Mouse (Mus musculus): ENCODE data around the gene Duox1.
A peak's percentile ranks its signal among the peaks of the same experiment; 100 is the strongest.

The Duox1 gene

GRCm38 (mm10) chr2:122315372-122315771 is at the start of gene Duox1:
Gene Duox1 (plus strand): TSS chr2:122315672.
- DNase-seq (ENCODE audit: low spot score in 2 of 2), result no peak

GRCm38 (mm10) chr2:122266407-122267193 is 48.9 kb upstream of the Duox1 start:
- no peak for DNase-seq (ENCODE audit: low spot score in 2 of 2)

GRCm38 (mm10) chr2:122278769-122279168 is 36.7 kb upstream of the Duox1 start:
- no peak for DNase-seq (ENCODE audit: low spot score in 2 of 2)

GRCm38 (mm10) chr2:122284091-122284490 is 31.4 kb upstream of the Duox1 start:
- no peak for DNase-seq (ENCODE audit: low spot score in 2 of 2)

GRCm38 (mm10) chr2:122286137-122286536 is 29.3 kb upstream of the Duox1 start:
- DNase-seq (ENCODE audit: low spot score in 2 of 2), result no peak

- DNase-seq (ENCODE audit: low spot score in 2 of 2), result no peak
These were observed 20.6 kb upstream of the Duox1 start for GRCm38 (mm10) chr2:122294916-122295315.

GRCm38 (mm10) chr2:122297271-122298095 is 18.0 kb upstream of the Duox1 start:
- DNase-seq (ENCODE audit: low spot score in 2 of 2), result no peak

- DNase-seq (ENCODE audit: low spot score in 2 of 2), result no peak
These were observed 17.4 kb upstream of the Duox1 start, which contains the start of gene Duox2 for GRCm38 (mm10) chr2:122298096-122298499. Gene Duox2 (minus strand): TSS chr2:122298449.

GRCm38 (mm10) chr2:122298596-122299490 is 16.6 kb upstream of the Duox1 start, which contains the start of gene Duoxa2:
Gene Duoxa2 (plus strand): TSS chr2:122298900.
- DNase-seq (ENCODE audit: low spot score in 2 of 2), result no peak

- DNase-seq (ENCODE audit: low spot score in 2 of 2), result no peak
These were observed 15.4 kb upstream of the Duox1 start for GRCm38 (mm10) chr2:122299911-122300655.

GRCm38 (mm10) chr2:122300656-122301020 is 14.8 kb upstream of the Duox1 start:
- DNase-seq (ENCODE audit: low spot score in 2 of 2), result no peak

GRCm38 (mm10) chr2:122301081-122301920 is 14.2 kb upstream of the Duox1 start:
- DNase-seq (ENCODE audit: low spot score in 2 of 2), result peak in 1 of 2 experiments; percentile 22

GRCm38 (mm10) chr2:122301921-122302573 is 13.4 kb upstream of the Duox1 start:
- DNase-seq (ENCODE audit: low spot score in 2 of 2), result no peak

- peak; percentile 42 to 68 for DNase-seq (ENCODE audit: low spot score in 2 of 2)
These were observed 12.8 kb upstream of the Duox1 start for GRCm38 (mm10) chr2:122302574-122303241.

GRCm38 (mm10) chr2:122304544-122304943 is 10.9 kb upstream of the Duox1 start:
- DNase-seq (ENCODE audit: low spot score in 2 of 2), result no peak

- no peak for DNase-seq (ENCODE audit: low spot score in 2 of 2)
These were observed 10.2 kb upstream of the Duox1 start for GRCm38 (mm10) chr2:122305097-122305892.

GRCm38 (mm10) chr2:122306184-122306583 is 9.3 kb upstream of the Duox1 start:
- peak in 1 of 2 experiments; percentile 27 for DNase-seq (ENCODE audit: low spot score in 2 of 2)

GRCm38 (mm10) chr2:122309647-122310046 is 5.8 kb upstream of the Duox1 start:
- DNase-seq (ENCODE audit: low spot score in 2 of 2), result no peak

Measured in right cerebral cortex, adult 2 months (tissue).